Mouse (Mus musculus) stomach, embryonic 14.5 days (tissue): ENCODE measurements around the gene Paqr7. TPM values are rescaled to one million over a fixed set of nuclear protein-coding genes. Genes with fewer than 3 reads are reported as not detected.

ENCODE experiments used
- ATAC-seq: fragments of 200-750 bp; cut with Nextera tagmentation; 2 replicates; pipeline ENCODE4 v1.8.0; 2017; ENCODE audit warnings: low read depth, moderate TSS enrichment; ENCODE audit not compliant: insufficient number of reproducible peaks, insufficient read depth, low FRiP score
- H3K27ac ChIP-seq: fragments of 300-500 bp; sonication (generic); 2 replicates; pipeline ENCODE4 v1.5.1; 2014; ENCODE audit warnings: mild to moderate bottlenecking, low read length, moderate library complexity, mixed read lengths
- H3K27me3 ChIP-seq: fragments of 300-500 bp; sonication (generic); 2 replicates; pipeline ENCODE4 v1.6.1; 2014; ENCODE audit warnings: low read length, control low read depth, mixed read lengths; ENCODE audit not compliant: control insufficient read depth, insufficient read depth
- H3K36me3 ChIP-seq: fragments of 300-500 bp; sonication (generic); 2 replicates; pipeline ENCODE4 v1.6.1; 2014; ENCODE audit warnings: mild to moderate bottlenecking, control low read depth, low read length, moderate library complexity, mixed read lengths; ENCODE audit not compliant: control insufficient read depth, insufficient read depth
- H3K4me1 ChIP-seq: fragments of 300-500 bp; sonication (generic); 2 replicates; pipeline ENCODE4 v1.6.1; 2014; ENCODE audit warnings: low read length, control low read depth, mixed read lengths; ENCODE audit not compliant: control insufficient read depth, insufficient read depth
- H3K4me2 ChIP-seq: fragments of 300-500 bp; sonication (generic); replicated peaks from 2 replicates; pipeline ENCODE4 v1.6.1; 2014; ENCODE audit warnings: low read depth, low read length, control low read depth
- H3K4me3 ChIP-seq: fragments of 300-500 bp; sonication (generic); 2 replicates; pipeline ENCODE4 v1.5.1; 2014; ENCODE audit warnings: low read depth, low read length, control low read depth
- H3K9ac ChIP-seq: fragments of 300-500 bp; sonication (generic); replicated peaks from 2 replicates; pipeline ENCODE4 v1.6.1; 2014; ENCODE audit warnings: low read depth, mild to moderate bottlenecking, control low read depth, low read length, moderate library complexity, mixed read lengths
- H3K9me3 ChIP-seq: fragments of 300-500 bp; sonication (generic); 2 replicates; pipeline ENCODE4 v1.6.1; 2016; ENCODE audit warnings: low read depth, low read length, control low read depth; ENCODE audit not compliant: control insufficient read depth
- WGBS: fragments of 180-500 bp; shearing (Covaris S2); extraction: QIAGEN DNeasy Blood & Tissue Kit; methylation state at CpG from one replicate; pipeline ENCODE4 v1.1.7; 2014; 5-methylcytosine and 5-hydroxymethylcytosine counted together
- polyA plus RNA-seq: library from polyadenylated mRNA; unstranded; fragments of >200 nt; fragmentation: Nextera tagmentation; extraction: Ambion mirVana; gene quantifications from 2 replicates; pipeline ENCODE4 v1.2.1, GENCODE M21; 2014

Gene Paqr7
- polyA plus RNA-seq, 1 experiment from 2014 or later = 2.3 TPM

DNA sequence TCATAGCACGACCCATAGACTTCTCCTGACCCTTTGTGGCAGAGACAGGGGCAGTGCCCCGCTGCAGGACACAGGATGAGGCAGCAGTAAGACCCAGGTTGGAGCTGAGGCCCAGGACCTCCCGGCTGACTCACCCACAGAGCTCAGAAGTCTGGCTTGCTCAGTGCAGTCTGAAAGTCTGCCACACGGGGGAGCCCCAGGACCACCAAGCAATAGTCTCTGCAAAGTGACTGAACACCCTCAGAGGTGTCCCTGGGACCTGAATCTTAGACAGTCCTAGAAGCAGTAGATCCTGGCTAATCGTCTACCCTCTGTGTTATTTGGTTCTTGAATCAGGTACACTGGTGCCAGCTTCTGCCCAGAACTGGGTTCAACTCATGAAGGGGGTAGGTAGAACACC is 46.8 kb downstream of the Paqr7 start:
- ATAC-seq = peak; percentile 43; the same call in 1 of the 2 replicates
- Histone ChIP-seq H3K27ac (no peak overlapping the region), H3K4me2 (no peak overlapping the region), H3K27me3 (no peaks in the 10 kb centered on the region), H3K4me3 (no peak overlapping the region), H3K9ac (no peak overlapping the region), H3K9me3 (no peaks in the 10 kb centered on the region), H3K4me1 (peaks cover 8% of the 10 kb centered on the region; the same call in 1 of the 2 replicates), H3K36me3 (peaks cover 61% of the 10 kb centered on the region)
- WGBS = 9% methylated on average over 5 of the region's 5 CpGs

- Histone ChIP-seq H3K27me3 (no peaks in the 10 kb centered on the region), H3K27ac (0 out of 2 replicates have a peak overlapping the region, but pooled peaks have one; percentile 11), H3K4me2 (no peak overlapping the region), H3K36me3 (peaks cover 35% of the 10 kb centered on the region), H3K9ac (no peak overlapping the region), H3K9me3 (peaks cover 9% of the 10 kb centered on the region), H3K4me3 (no peak overlapping the region), H3K4me1 (peaks cover 12% of the 10 kb centered on the region; the same call in 1 of the 2 replicates)
- no peak for ATAC-seq
- 62% methylated on average over 9 of the region's 9 CpGs for WGBS
Measured at GRCm38 (mm10) chr4:134546814-134547705, 50.6 kb downstream of the Paqr7 start.

- peaks cover 12% of the 10 kb centered on the region; the same call in 1 of the 2 replicates for H3K4me1 ChIP-seq
- no peak overlapping the region for H3K9ac ChIP-seq
- 64% methylated on average over 18 of the region's 18 CpGs for WGBS
- H3K4me2 ChIP-seq = no peak overlapping the region
- H3K36me3 ChIP-seq = peaks cover 24% of the 10 kb centered on the region
- H3K27me3 ChIP-seq = no peaks in the 10 kb centered on the region
- no peak for ATAC-seq
- peaks cover 9% of the 10 kb centered on the region for H3K9me3 ChIP-seq
- H3K27ac ChIP-seq = no peak overlapping the region
- no peak overlapping the region for H3K4me3 ChIP-seq
Measured at GRCm38 (mm10) chr4:134548169-134548938, 51.9 kb downstream of the Paqr7 start.

- no peak overlapping the region for H3K4me3 ChIP-seq
- H3K4me2 ChIP-seq = no peak overlapping the region
- no peaks in the 10 kb centered on the region for H3K27me3 ChIP-seq
- H3K9ac ChIP-seq = no peak overlapping the region
- no peak overlapping the region for H3K27ac ChIP-seq
- peaks cover 14% of the 10 kb centered on the region for H3K36me3 ChIP-seq
- ATAC-seq = no peak
- H3K4me1 ChIP-seq = peaks cover 12% of the 10 kb centered on the region; the same call in 1 of the 2 replicates
- 96% methylated on average over 8 of the region's 8 CpGs for WGBS
- H3K9me3 ChIP-seq = peaks cover 9% of the 10 kb centered on the region
Measured at GRCm38 (mm10) chr4:134549899-134550298, 53.4 kb downstream of the Paqr7 start.

DNA sequence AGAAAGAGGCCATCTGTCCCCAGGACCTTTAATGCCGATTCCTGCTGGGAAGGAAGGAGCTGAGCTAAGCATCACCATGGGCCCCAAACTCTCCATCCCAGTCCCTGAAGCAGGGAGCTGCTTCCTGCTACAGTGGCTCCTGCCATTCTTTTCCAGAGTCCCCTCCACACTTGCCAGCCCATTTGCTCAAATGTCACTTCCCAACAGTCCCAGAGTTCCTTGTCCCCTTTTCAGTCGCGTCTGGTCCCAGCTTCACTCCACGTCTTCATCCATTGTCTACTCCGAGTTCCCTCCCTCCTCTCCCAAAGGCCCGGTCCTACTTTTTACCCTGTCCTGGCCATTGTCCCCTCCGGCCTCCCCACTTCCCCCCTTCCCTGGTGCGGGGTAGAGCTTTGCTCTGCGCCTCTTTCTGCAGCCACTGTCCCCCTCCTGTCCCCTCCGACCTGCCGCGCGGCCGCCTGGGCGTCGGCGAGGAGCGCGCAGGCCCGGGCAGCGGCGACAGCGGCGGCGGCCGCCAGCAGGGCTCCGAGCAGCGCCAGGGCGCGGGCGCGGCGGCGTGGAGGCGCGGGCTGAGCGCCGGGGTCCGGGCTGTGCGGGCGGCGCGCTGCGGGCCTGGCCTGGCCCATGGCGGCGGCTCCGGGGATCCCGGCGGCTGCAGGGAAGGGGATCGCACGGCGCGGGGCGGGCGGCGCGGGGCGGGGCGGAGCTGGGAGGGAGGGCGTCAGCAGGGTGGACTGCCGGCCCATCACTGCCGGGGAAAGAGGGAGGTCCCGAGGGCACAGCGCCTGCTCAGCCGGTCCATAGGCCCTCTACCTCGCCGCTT is 55.2 kb downstream of the Paqr7 start, which contains the start of gene Selenon:
Gene Selenon (minus strand): TSS at position 673 of the 823 bp plus-strand sequence.
- ATAC-seq = peak; percentile 89; the same call in 1 of the 2 replicates
- H3K4me1 ChIP-seq = peaks cover 12% of the 10 kb centered on the region; the same call in 1 of the 2 replicates
- H3K9me3 ChIP-seq = peaks cover 9% of the 10 kb centered on the region
- peak within 1 kb of the TSS; percentile 50 for H3K4me2 ChIP-seq
- peak within 1 kb of the TSS; percentile 53 for H3K27ac ChIP-seq
- peak within 1 kb of the TSS; percentile 90 for H3K9ac ChIP-seq
- under 1% methylated on average over 63 of the region's 67 CpGs for WGBS
- H3K27me3 ChIP-seq = no peaks in the 10 kb centered on the region
- peak within 1 kb of the TSS; percentile 60 for H3K4me3 ChIP-seq
- peaks cover 9% of the 10 kb centered on the region for H3K36me3 ChIP-seq

GRCm38 (mm10) chr4:134553631-134554030 is 57.1 kb downstream of the Paqr7 start:
- ATAC-seq = no peak
- H3K4me1 ChIP-seq = peaks cover 4% of the 10 kb centered on the region; the same call in 1 of the 2 replicates

GRCm38 (mm10) chr4:134555956-134556580 is 59.6 kb downstream of the Paqr7 start:
- Histone ChIP-seq H3K9me3 (no peaks in the 10 kb centered on the region), H3K36me3 (no peaks in the 10 kb centered on the region), H3K4me1 (peaks cover 3% of the 10 kb centered on the region; the same call in 1 of the 2 replicates), H3K27me3 (no peaks in the 10 kb centered on the region), H3K9ac (no peak overlapping the region), H3K27ac (no peak overlapping the region), H3K4me2 (no peak overlapping the region), H3K4me3 (no peak overlapping the region)
- WGBS = 65% methylated on average over 8 of the region's 8 CpGs
- ATAC-seq = no peak

More at GRCm38 (mm10) chr4:134553631-134554030, 57.1 kb downstream of the Paqr7 start:
- Histone ChIP-seq H3K36me3 (no peaks in the 10 kb centered on the region), H3K4me3 (no peak overlapping the region), H3K27me3 (no peaks in the 10 kb centered on the region), H3K9me3 (peaks cover 9% of the 10 kb centered on the region), H3K4me2 (no peak overlapping the region), H3K9ac (no peak overlapping the region), H3K27ac (no peak overlapping the region)
- WGBS = 76% methylated on average over 1 of the region's 1 CpGs
